Mouse (Mus musculus) granulocyte monocyte progenitor cell, adult 5-6 weeks (primary cell): ENCODE measurements around the gene Gm36028. TPM values are rescaled to one million over a fixed set of nuclear protein-coding genes. Genes with fewer than 3 reads are reported as not detected.

Experiments used
- ATAC-seq: replicated peaks from 2 replicates; pipeline ENCODE4 v1.8.0; 2016; ENCODE audit warnings: mild to moderate bottlenecking, moderate TSS enrichment, inconsistent platforms; ENCODE audit not compliant: poor library complexity, severe bottlenecking
- total RNA-seq, 2 experiments: library from RNA; stranded (forward) in 1 of 2; stranded (reverse) in 1 of 2; fragments of 200-712, 200-1000 nt in 1 of 2; fragments of >200 nt in 1 of 2; fragmentation: Nextera tagmentation in 1 of 2; gene quantifications; 2 replicates each; pipeline ENCODE4 v1.2.3; 2014 to 2017

Gm36028 gene
- total RNA-seq, 2 experiments from 2014 or later = not detected

- no peak for ATAC-seq
These were observed 2.9 kb upstream of the Gm36028 start for GRCm38 (mm10) chr16:37863876-37864275.

DNA sequence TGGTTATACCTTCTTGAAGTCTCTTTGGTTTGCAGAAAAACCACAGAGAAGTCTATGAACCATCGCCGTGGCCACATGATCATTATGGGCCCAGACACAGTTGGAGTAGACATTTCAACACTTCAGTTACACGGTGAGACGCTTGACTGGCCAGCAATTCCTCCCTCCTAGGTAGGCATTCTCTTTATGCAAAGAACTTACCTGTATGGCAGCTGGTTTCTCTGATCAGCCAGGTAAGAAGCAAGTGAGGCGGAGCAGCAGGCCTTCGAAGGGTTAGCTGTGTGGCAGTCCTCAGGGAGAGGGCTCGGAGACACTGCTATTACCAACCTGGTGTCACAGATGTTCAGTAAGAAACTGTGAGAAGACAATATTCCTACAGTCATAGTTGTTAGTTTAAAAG is 733 bp downstream of the Gm36028 start:
- ATAC-seq = no peak; the same call in 1 of the 2 replicates

DNA sequence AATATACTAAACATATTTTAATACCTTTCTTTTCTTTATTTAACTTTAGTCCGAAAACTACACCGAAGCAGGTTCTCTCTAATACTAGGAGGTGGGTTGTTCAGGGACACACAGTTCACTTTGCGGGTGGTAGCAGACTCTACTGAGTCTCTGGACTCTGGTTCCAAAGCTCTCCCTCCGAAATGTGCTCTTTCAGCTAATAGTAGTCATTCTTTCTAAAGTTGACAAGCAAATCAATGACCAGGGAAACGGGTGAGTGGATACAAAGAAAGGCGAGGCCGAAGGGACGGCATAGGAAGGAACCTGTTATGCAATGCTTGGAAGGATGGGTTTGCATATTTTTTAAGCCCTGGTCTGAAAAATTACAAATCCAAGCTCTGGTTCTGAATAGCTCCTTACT is 3.5 kb downstream of the Gm36028 start:
- no peak for ATAC-seq

DNA sequence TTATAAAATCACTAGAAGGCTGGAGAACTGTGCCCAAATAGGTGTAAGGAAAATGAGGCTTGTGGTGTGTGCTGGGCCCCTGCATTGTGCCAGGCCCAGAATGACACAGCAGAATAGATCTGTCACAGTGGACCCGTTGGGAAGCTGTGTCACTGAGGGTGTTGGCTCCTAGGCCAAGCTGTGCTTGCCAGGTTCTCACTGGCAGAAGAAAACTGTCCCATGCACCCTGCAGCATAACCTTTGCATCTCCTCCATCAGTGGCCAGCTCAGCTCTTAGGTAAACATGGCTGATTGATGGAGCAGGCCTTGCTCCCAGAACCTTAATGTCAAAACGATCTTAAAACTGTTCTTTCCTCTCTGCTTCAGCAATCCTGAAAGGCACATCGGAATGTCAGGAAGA is 4.6 kb downstream of the Gm36028 start:
- 0 out of 2 replicates have a peak, but pooled peaks have one; percentile 38 for ATAC-seq

- ATAC-seq = no peak
These were observed 5.4 kb downstream of the Gm36028 start for GRCm38 (mm10) chr16:37855583-37855982.

DNA sequence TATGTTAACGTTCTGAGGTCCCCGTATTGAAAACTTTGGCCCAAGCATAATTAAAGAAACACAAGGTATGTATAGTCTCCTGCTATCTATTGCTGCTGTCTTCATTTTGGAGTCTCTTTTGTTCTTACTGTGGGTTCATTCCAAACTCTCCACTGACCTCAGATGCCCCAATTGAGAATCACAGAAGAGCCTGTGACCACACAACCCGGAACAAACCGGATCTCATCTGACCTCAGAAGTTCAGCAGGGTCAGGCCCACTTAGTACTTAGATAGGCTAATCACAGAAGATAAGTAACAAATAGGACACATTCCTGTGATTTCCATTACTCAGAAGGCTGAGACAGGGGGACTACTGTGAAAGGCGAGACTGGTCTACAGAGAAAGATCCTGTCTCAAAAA is 6.4 kb downstream of the Gm36028 start:
- peak; percentile 52 for ATAC-seq

DNA sequence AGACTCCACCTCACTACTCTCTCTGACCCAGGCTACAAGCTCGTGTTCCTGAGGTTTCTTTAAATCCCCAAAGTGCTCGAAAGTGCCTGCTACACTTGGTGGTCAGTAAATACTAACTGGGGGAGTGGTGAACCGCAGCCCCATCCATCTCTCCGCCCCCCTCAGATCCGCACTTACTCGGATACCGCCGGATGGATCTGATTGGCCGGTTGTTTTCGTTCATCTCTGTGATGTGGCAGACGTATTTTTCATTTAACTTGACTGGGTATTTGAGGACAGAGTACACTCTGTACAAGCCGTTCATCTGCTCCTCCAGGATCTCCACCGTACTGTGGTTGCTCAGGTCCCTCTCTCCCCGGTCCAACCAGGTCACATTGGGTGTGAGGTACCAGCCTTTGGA is 6.9 kb downstream of the Gm36028 start:
- ATAC-seq = 0 out of 2 replicates have a peak, but pooled peaks have one; percentile 14

DNA sequence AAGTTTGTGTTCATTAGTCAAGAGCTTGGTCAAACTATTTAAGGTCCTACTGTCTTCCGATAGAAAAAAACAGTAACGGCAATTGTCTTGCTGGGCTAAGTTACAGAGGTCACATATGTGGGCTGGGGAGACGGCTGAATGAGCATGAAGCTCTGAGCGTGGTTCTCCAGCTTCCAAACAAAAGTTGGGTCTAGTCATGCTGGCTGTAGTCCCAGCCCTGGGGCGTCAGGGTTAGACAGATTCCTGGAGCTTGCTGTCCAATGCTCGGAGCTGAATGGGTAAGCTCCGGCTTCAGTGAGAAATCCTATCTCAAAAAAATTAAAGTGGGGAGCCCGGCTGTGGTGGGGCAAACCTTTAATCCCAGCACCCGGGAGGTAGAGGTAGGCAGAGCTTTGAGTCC is 7.7 kb downstream of the Gm36028 start:
- ATAC-seq = no peak

GRCm38 (mm10) chr16:37851366-37851765 is 9.6 kb downstream of the Gm36028 start:
- ATAC-seq = no peak

DNA sequence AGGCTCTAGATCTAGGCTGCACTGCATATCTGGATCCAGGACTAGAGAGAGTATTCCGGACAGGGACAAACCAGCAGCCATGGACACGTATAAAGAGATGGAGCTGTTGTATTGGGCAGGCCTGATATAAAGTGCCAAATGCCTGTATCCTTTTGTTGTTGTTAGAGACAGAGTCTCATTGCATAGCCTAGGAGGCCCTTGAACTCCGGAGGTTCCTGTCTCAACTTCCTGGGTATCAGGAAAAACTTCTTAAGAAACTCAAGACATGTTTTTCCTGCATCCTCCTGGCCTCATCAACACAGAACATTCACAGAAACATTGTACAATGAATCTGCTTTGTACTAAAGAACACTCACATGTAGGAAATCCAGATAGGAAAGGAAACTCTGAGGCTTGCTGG is 13.9 kb downstream of the Gm36028 start:
- no peak for ATAC-seq

GRCm38 (mm10) chr16:37845202-37845925 is 15.6 kb downstream of the Gm36028 start:
- no peak for ATAC-seq

- ATAC-seq = no peak
These were observed 17.2 kb downstream of the Gm36028 start for GRCm38 (mm10) chr16:37843740-37844139.

- ATAC-seq = no peak
These were observed 18.5 kb downstream of the Gm36028 start for GRCm38 (mm10) chr16:37842439-37842838.

DNA sequence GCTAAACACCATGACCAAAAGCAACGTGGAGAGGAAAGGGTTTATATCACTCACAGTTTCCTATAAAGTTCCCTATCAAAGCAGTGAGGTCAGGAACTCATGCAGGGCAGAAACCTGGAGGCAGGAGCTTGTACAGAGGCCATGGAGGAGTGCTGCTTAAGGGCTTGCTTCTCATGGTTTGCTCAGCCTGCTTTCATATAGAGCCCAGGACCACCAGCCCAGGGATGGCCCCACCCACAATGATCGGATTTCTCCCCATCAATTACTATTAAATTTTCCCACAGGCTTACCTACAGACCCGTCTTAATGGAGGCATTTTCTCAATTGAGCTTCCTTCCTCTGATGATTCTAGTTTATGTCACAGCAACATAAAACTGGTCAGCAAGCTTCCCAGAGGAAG is 23.4 kb downstream of the Gm36028 start:
- ATAC-seq = no peak

DNA sequence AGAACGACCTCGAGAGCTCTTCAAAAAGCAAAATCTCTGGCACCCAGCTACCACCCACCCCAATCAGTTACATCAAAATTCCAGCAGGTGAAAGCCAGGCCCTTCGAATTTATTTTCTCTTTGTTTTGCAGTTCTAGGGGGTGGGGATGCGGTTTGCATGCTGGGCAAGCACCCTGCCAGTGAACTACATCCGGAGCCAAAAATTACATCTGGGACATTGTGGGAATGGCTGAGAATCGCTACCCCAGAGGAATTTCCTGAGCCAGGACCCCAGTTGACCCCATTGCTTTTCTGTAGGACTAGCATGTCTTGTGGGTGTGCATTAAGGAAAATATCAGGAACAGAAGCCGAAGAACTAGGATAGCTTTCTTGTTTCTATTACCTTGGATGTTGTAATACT is 29.9 kb downstream of the Gm36028 start:
- ATAC-seq = no peak

- ATAC-seq = no peak
These were observed 34.7 kb downstream of the Gm36028 start for GRCm38 (mm10) chr16:37826286-37826685.

- ATAC-seq = no peak
These were observed 36.0 kb downstream of the Gm36028 start for GRCm38 (mm10) chr16:37824778-37825505.

DNA sequence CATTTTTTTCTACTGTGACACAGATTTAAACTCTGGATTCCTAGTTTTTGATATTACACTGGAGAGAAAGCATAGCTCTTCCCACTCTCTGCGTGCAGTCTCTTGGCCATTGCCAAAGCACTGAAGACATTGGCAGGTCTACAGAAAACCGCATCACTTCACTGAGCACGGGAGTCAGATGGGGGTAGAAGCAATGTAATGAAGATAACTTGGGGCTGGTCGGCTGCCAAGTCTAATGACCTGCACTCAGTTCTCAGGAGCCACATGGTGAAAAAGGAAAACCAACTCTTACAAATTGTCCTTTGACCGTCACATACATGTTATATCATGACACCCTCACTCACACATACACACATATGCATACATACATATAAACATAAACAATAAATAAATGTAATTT is 37.0 kb downstream of the Gm36028 start:
- ATAC-seq = no peak

GRCm38 (mm10) chr16:37817986-37818385 is 43.0 kb downstream of the Gm36028 start:
- no peak for ATAC-seq

DNA sequence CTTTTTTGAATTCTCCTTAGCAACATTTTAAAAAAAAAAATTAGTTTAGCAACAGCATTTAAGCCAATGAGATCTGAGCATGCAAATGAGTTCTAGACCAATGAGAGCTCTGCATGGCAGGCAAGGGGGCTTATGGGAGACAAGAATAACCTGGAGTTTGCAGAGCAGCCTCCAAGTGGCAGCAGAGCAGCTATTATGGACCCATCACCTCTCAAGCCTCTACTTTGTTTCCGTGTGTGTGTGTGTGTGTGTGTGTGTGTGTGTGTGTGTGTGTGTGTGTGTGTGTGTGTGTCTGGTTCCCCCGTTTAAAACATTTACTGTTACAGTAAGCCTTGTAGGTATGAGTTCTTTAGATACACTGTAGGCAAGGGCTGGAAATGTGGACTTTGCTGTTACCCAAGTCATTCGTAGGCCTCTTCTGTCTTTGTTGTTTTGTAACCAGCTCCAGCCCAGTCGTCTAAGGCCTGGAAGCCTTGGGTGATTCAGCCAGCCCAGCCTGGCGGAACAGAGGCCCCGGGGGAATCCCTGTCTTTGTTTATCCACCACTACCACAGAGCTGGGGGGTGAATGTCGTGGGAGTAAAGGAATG is 46.5 kb downstream of the Gm36028 start:
- ATAC-seq = peak; percentile 97

DNA sequence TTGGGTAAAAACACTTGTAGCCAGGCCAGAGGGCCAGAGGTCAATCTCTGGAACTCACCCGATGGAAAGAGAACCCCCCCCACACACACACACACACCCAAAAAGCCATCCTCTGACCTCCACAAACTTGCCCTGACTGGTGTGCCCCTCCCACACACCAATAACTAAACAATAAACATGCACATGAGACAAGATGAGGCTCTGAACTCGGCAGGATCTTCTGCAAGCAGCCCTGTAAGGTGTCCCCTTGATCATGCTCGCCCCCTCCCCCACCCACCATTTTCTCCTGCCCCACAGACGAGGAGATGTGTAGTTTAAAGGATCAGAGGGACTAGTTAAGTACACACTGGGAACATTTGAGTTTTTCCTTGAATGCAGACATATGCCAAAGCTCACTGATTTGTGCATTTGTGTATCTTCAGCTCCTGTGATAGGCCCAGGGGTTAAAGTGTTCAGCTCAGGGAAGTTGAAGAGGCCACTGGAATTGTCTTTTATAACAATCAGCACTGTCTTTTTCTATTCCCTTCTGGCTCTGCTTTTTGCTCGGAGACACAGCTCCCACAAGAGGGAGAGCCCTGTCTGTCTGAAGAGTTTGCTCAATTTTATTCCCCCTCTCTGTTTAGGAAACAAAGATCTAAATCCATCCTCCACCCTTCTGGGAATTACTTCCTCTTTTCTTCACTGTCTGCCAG is 47.1 kb downstream of the Gm36028 start:
- no peak for ATAC-seq
